Mouse (Mus musculus): ENCODE results near the gene Cfap57.
"Not testable (repeated sequence)": the region's sequence is repeated elsewhere in the genome, so short reads cannot be mapped to it uniquely, and the experiment has no call there.

Cfap57 gene

DNA sequence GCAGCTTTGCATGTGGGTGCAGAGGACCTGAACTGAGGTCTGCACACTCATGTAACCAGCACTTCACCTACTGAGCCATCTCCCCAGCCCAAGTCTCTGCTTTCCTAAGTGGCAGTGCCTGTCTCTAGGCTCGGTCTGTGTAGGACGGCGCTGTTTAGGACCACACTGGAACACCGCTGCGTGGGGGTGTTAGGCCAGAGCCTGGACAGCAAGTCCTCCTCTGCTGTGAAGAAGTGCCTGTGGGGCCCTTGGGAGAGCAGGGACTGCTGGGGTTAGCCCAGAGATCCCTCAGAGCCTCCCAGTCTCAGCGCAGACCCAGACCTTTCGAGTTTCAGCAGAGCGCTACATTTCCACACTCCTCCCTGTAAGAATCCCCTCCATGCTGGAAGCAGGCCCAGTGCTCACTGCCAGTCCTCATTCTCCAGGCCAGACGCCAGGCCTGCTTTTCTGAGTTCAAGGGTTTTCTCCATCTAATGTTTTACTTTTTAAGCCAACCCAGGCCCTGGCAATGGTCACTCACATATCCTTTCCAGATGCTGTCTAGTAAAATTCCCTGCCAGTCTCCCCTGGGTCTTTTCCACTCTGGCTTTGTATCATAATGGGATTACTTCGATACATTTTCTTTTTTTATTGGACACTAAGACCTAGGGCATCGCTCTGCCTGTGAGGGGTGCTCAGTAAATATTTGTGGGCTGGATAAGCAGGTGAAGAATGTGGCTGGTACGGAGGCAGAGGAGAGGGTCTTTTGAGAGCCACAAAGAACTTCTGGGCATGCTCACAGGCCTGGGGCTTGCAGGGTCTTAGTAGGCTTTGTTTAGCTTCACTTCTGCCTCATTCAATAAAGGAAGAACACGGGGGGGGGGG lies 56.3 kb downstream of the Cfap57 start:
- DNase-seq (ENCODE audit: low spot score): peak; percentile 59

DNA sequence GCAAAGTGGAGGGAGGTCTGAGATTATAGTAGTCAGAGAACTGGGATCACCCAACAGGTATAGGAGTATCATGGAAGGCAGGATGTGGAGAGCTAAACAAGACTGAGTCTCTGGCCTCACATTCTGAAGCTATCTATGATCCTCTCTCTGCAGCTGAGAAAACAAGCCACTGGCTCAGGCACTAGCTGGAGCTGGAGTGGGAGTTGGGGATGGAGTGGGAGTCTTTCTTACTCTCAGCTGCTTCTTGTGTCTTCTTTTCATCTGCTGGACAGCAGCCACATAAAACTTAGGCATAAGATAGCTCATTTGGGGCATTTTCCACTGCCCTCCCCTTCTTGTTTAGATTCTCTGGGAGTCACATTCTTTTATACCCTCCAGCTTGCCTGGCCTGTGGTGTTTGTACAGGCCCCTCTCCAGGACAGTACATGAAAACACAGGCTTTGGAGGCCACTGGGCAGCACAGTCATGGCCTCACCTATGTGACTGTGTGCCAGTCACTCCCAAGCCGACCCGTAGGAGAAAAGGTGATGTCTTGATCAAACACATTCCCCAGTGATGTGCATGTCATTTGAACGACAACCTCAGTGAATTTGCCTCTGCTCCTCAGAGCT lies 67.4 kb downstream of the Cfap57 start:
- DNase-seq (ENCODE audit: low spot score): no peak

DNA sequence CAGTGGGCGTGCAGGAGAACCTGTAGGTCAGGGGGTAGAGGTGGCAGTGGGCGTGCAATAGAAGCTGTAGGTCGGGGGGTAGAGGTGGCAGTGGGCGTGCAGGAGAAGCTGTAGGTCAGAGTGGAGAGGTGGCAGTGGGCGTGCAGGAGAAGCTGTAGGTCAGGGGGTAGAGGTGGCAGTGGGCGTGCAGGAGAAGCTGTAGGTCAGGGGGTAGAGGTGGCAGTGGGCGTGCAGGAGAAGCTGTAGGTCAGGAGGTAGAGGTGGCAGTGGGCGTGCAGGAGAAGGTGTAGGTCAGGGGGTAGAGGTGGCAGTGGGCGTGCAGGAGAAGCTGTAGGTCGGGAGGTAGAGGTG lies 72.5 kb downstream of the Cfap57 start:
- peak; percentile 52 for DNase-seq (ENCODE audit: low spot score)

DNA sequence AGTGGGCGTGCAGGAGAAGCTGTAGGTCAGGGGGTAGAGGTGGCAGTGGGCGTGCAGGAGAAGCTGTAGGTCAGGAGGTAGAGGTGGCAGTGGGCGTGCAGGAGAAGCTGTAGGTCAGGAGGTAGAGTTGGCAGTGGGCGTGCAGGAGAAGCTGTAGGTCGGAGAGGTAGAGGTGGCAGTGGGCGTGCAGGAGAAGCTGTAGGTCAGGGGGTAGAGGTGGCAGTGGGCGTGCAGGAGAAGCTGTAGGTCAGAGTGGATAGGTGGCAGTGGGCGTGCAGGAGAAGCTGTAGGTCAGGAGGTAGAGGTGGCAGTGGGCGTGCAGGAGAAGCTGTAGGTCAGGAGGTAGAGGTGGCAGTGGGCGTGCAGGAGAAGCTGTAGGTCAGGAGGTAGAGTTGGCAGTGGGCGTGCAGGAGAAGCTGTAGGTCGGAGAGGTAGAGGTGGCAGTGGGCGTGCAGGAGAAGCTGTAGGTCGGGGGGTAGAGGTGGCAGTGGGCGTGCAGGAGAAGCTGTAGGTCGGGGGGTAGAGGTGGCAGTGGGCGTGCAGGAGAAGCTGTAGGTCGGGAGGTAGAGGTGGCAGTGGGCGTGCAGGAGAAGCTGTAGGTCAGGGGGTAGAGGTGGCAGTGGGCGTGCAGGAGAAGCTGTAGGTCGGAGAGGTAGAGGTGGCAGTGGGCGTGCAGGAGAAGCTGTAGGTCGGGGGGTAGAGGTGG lies 73.0 kb downstream of the Cfap57 start:
- not testable (repeated sequence) for DNase-seq (ENCODE audit: low spot score)

DNA sequence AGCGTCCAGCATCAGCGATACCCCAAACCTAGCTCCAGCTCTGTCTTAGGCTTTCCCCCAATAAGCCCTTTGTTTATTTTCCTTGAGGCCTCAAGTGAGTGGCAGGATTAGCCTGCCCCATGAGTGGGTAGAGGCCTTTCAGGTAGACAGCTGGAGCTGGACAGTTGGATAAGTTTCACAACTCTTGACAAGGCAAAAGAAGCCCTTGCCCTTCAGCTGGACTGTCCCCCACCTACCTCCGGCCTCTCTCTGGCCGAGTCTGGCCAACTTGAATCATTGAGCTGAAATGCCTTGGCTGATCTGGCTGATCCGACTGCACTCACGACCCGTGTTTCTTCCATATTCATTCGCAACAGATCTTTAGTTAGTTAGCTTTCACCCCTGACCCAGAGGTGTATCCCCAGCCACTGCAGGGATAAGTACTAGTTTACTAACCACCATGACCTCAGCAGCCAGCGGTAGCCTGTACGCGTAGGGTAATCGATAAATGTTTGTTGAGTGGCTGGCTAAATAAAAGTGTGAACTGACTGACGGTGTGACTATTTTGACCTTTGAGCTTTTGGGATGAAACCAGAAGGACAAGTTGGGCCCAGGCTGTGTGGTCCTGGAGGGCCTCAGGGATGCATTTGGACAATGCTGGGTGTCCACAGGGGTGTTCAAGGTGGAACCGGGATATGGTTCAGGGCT lies 76.0 kb downstream of the Cfap57 start:
- no peak for DNase-seq (ENCODE audit: low spot score)

DNA sequence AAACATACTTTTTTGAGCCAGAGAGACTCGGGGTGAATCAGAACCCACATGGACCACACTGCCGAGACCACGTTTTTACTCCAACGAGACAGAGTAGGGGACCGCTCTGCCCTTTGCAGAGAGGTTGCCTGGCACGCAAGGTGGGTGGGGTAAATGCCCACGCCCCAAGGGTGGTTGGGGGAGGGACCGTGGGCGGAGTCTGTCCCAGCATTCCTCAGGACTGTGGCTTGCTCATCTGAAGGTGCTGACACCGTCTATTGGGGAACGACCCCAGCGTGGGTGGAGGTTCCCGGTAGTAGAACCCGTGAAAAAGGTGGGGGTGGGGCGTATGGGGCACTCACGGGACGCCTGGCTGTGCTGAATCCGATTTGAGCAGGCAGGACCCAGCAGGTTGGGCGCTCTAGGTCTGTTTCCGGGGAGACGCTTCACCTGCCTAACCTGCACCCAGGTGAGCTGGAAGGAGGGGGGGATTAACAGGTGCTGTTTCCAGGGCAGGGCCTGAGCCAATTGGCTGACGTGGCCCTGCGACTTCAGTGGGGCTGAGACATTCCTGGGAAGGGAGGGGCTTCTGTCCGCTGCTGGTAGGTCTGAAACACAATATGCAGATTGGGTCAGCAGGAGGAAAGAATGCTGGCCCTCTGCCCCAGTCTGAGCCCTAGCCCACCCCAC lies 76.9 kb downstream of the Cfap57 start, which contains the start of gene Tmem125:
Tmem125 (minus strand) TSS at position 453 of the 669 bp plus-strand sequence.
- no peak for DNase-seq (ENCODE audit: low spot score)

DNA sequence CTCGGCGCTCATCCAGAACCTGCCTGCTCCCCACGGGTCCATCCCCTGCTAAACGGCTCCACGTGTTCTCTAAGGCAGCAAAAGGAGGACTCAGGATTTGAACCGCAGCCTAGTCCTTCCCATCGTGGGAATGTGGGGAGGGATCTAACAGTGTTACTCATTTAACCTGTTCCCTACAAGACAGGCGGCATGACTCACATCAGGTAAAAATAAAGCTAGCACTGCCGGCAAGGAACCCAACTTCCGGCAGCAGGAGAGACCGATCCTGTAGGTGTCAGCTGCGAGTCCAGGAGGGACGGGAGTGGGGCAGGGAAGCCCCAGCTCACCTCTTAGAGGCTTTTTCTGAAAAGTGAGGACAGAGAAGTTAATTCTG lies 77.4 kb downstream of the Cfap57 start:
- DNase-seq (ENCODE audit: low spot score): no peak

DNA sequence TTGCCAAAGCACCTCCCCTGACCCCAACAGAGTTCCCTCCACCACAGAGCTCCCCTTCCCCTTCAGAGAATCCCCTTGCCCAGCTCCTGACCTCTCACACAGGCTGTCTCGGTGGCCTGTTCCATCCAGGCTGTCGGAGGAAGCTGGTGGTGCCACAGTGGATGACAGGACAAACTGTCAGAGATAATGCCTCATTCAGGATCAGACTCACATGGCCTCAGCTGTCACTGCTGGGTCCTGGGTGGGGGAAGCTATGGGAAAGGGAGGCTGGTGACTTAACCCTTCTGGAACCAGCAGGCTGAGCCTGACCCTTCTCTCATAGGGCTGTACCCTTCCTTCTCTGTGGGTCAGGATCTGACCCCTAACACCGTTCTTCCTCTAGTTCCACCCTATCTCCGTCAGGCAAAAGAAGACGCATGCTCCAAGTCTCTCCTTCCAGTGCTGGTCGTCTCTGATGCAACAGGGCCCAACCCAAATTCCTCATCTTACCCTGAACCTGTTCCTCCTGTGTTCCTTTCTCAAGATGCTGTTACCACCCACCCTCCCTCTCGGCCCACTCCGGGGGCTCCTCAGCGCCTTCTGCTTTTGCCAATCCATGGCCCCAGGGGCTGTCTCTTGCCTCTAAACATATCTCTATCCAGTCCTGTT lies 77.9 kb downstream of the Cfap57 start:
- DNase-seq (ENCODE audit: low spot score): no peak

DNA sequence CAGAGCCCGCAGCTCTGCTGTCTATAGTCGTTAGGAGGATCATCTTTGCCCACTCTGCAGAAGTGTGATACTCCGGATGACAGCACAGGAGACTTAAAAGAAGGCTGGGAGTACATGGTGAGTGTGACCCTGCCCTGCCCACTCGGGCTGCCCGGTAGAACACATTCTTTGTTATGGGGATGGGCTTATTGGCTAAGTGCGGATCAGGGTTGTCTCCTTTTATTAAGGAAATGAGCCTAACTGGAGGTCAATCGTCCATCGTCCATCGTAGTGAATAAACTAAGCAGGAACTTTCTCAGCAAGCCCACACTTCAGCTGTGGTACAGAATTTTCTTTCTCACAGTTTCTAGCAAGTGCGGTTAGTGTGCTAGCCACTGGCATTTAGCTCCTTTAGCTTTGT lies 80.7 kb downstream of the Cfap57 start:
- no peak for DNase-seq (ENCODE audit: low spot score)

DNA sequence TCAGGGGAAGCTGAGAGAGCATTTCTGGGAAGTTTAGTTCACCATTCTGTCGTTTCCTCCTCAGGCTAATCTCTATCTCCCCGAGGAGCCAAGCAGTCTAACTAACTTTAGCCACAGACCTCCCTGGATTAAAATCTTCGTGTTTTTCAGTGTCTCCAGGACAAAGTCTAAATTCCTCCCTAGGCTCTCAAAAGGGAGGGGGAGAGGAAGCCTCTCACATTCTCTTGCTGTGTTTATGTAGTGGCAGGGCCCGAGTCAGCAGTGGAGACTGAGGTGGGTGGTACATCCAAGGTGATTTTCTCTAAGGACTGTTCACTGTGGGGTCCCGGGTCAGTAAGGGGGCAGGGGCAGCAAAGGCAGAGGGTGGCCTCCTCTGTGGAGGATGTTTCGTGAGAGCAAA lies 82.8 kb downstream of the Cfap57 start:
- no peak for DNase-seq (ENCODE audit: low spot score)

DNA sequence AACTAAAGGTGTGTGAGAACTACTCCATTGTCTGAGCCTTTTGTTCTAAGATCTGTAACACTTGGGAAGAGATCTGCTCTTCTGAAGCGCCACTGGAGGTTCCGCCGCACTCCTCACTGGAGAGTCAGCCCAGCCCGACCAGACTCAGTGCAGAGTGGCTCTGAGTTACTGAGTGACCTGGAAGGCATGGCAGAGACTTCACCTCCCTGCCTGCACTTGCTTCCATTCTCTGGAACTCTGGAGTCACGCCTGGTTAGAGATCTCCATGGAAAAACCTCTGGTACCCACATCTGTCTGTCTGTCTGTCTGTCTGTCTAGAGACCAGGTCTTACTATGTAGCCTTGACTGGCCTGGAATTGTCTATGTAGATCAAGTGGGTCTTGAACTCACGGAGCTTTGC lies 85.0 kb downstream of the Cfap57 start:
- DNase-seq (ENCODE audit: low spot score): no peak

DNA sequence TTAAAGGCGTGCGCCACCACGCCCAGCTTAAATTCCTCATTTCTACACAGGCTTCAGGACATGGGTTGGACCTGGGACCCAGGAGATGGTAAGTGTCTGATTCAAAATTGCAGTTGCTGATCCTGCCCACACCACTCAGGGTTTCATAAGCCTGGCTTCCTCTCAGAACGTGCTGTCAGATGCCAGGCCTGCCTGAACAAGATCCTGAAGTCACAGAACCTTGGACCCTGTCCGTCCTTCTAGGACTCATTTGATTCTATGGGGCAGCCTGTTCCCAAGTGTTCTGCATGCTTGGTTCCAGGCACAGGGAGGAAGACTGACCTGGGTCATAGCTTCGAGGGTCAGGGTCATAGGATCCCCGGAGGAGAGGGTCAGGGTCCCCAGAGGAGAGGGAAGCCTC lies 87.0 kb downstream of the Cfap57 start:
- no peak for DNase-seq (ENCODE audit: low spot score)

DNA sequence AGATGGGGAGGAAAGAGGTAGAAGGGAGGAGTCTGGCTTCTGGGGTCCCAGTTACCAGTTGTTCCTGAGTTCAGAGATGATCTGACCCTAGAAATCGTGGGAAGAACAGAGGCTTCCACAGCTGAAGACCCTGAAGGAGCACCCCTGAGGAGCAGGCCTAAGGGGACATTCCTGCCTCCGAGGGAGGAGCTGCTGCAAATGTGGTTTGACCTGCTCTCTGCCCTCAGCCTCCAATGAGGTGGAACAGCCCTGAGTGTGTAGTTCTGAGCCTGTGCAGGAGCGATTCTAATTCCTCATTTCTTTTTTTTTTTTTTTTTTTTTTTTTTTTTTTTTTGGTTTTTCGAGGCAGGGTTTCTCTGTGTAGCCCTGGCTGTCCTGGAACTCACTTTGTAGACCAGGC lies 87.4 kb downstream of the Cfap57 start:
- DNase-seq (ENCODE audit: low spot score): no peak

DNA sequence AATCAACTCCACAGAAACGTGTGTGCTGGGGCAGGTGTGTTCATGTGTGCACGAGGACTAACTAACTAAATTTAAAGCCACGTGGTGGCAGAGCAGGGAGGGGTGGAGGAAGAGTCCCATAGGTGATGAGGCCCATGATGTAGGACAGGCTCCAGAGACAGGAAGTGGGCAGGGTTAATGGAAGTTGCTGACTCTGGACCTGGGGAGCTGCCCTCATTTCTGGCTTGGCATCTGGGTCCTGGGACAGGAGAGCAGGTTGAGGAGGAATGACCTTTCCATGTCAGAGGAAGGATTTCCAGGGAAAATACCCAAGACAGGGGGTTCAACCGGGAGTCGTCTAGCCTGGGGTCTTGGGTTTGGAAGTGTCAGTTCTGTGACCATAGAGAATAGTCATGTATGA lies 87.9 kb downstream of the Cfap57 start:
- no peak for DNase-seq (ENCODE audit: low spot score)

DNA sequence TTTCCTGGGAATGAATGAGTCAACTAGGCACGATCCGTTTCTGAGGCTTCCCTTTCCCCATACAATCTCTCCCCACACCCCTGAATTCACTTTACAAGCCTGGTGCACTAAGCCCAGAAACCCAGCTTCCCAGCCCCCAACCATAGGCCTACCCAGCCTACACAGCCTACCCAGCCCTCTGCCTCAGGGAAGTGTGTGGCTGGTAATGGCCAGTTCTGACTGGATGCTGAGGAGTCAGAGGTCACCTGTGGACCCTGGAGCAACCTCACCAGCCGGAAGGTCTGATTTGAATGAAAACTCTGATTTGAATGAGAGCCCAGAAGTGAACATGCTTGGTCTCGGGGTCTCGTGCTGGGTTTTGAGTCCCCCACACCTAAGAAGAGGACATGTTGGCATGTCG lies 92.9 kb downstream of the Cfap57 start:
- no peak for DNase-seq (ENCODE audit: low spot score)

DNA sequence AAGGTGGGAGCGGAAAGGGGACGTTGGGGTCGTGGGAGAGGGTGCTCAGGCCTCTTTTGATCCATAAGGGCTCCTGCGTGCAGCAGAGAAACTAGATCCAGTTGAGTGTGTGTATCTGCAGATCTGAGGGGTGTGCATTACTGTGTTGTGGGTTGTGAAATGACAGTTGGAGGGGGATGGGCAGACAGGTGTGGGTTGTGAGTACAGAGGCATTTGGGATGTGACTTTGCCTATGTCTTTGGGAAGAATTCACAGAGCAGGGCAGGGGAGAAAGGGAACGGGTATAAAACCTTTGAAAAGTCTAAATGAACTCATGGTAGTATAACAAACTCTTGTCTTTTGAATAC lies 93.3 kb downstream of the Cfap57 start:
- no peak for DNase-seq (ENCODE audit: low spot score)

DNA sequence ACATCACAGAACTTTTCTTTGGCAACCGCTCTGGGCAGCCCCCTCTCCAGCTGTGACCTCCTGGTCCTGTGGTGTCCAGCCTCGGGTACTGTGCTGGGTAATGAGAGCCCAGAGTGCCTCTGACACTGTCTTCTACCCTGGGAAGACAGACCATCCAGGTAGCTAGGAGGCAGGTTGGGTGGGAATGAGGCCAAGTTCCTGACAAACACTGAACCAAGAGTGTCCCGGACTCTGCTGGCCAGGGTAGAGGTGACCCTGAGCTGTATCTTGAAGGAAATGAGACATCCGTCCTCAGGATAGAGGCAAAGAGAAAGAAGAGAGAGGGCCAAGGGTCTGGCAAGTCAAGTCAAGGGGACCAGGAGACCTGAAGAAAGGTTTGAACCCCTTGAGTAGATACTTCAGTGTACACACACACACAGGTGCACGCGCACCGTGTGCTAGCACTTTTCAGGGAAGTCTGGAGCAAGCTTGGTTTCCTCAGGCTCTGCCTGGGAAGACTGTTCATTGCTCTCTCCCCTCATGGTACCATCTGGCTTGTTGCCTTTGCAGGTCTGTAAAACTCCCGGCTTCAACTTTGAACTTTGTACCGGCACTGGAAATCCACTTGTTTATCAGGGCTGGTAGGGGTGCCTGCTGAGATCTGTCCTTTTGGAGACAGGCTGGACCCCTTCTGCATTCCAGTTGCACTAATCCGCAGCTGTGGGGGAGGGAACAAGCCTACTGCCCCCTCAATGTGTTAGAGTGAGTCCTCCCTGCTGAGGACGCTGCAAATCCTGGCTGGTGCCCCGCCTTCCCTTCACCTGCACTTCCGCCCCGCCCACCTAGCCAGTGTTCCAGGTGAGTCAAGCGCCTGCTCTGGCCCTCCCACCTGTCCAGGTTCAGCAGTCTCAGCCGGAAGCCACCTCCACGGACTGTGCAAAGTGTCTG lies 93.9 kb downstream of the Cfap57 start, which contains the start of gene 2610528J11Rik:
2610528J11Rik (plus strand) TSS at position 592 of the 927 bp plus-strand sequence.
- DNase-seq (ENCODE audit: low spot score): no peak

DNA sequence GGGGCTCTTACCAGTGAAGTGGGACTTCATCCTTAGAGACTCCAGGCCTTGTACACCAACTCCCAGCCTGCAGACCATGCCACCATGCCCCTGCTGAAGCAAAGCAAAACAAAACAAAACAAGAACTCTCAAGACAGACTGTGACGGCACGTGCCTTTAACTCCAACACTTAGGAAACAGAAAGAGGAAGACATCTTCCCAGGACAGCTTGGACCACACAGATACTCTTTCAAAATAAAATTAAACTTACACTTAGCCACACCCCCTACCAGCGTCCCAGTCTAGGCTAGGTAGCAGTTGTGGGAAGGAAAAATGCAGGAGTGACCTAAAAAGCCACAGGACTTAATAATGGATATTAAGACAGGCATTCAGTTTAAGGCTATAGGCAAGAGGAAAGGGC lies 94.8 kb downstream of the Cfap57 start:
- no peak for DNase-seq (ENCODE audit: low spot score)

DNA sequence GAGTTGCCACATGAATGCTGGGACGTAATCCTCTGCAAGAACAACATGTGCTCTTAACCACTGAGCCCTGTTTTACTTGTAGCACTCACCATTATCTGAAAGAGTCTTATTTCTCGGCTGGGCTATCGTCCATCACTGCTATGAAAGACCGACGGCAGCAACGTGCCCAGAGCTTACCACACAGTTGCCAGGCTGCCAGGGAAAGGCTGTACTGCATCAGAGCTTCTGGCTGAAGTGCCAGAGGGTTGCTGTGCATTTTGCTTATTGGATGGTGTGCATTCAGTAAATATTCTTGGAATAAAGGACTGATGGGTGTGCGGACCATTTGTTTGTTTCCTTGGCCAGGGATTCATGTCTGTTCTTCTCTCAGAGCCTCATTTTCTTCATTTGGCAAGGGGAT lies 96.6 kb downstream of the Cfap57 start:
- peak; percentile 17 for DNase-seq (ENCODE audit: low spot score)

DNA sequence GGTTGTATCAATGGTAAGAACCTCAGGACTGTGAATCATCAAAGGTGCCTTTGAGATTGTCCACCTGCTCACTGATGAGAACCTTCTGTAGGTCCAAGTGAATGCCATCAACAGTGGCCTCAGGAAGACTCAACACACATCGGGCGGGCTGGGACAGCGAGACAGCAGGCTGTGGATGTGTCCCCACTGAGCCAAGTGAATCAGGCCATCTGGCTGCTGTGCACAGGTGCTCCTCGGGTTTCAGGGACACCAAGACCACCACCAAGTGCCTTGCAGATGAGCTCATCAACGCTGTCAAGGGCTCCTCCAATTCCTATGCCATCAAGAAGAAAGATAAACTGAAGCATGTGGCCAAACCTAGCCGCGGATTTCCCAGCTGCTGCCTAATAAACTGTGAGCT lies 98.3 kb downstream of the Cfap57 start:
- no peak for DNase-seq (ENCODE audit: low spot score)

Data from adipocyte (in vitro differentiated cells).